Mouse (Mus musculus) CH12.LX (cell line): ENCODE measurements around the gene Tmem176a. TPM values are rescaled to one million over a fixed set of nuclear protein-coding genes. Genes with fewer than 3 reads are reported as not detected.

Experiments
- DNase-seq: peaks from one replicate; pipeline ENCODE4 v3.0.0-alpha.2; 2013; ENCODE audit errors: extremely low read depth
- H3K27ac ChIP-seq: 2 replicates; pipeline ENCODE4 v1.5.1; 2012; ENCODE audit warnings: low read depth, mild to moderate bottlenecking, control low read depth, moderate library complexity; ENCODE audit not compliant: insufficient read depth
- H3K27me3 ChIP-seq: replicated peaks from 2 replicates; pipeline ENCODE3; 2012; ENCODE audit warnings: inconsistent platforms
- H3K36me3 ChIP-seq, 2 experiments: replicated peaks in 1 of 2; 2 replicates each; pipeline versions ENCODE3 to v1.6.1; 2012; ENCODE audit warnings: inconsistent platforms in 1 of 2, low read length in 1 of 2, mild to moderate bottlenecking in 1 of 2, mixed read lengths in 1 of 2, moderate library complexity in 1 of 2; ENCODE audit not compliant: control insufficient read depth in 1 of 2, insufficient read depth in 1 of 2
- H3K4me1 ChIP-seq, 2 experiments: 2 replicates each; pipeline ENCODE4 v1.6.1; 2012; ENCODE audit warnings: inconsistent platforms in 1 of 2, moderate library complexity in 1 of 2; ENCODE audit not compliant: insufficient read depth in 2 of 2, control insufficient read depth in 1 of 2
- H3K4me2 ChIP-seq: 2 replicates; pipeline ENCODE4 v1.6.1; 2012; ENCODE audit warnings: low read depth, mild to moderate bottlenecking, control low read depth; ENCODE audit not compliant: poor library complexity, insufficient read depth, severe bottlenecking
- H3K4me3 ChIP-seq, 3 experiments: fragments of 150-350 bp in 1 of 3; sonication (generic) in 1 of 3; replicated peaks in 1 of 3; 2 replicates each; pipeline versions ENCODE3 to v1.5.1; 2011 to 2012; ENCODE audit warnings: low read depth in 2 of 3, low read length in 2 of 3, mild to moderate bottlenecking in 2 of 3, moderate library complexity in 2 of 3, control low read depth in 1 of 3, improper control_type of control experiment in 1 of 3, inconsistent platforms in 1 of 3, mixed read lengths in 1 of 3; ENCODE audit not compliant: poor library complexity in 1 of 3
- H3K79me2 ChIP-seq: replicated peaks from 2 replicates; pipeline ENCODE4 v1.6.1; 2012; ENCODE audit warnings: mild to moderate bottlenecking, moderate library complexity; ENCODE audit not compliant: control insufficient read depth, poor library complexity, insufficient read depth, severe bottlenecking; ENCODE audit errors: extremely low read depth
- H3K9ac ChIP-seq: 2 replicates; pipeline ENCODE4 v1.6.1; 2012; ENCODE audit warnings: low read depth, mild to moderate bottlenecking, control low read depth, moderate library complexity; ENCODE audit not compliant: insufficient read depth
- H3K9me3 ChIP-seq: replicated peaks from 2 replicates; pipeline ENCODE3; 2012; ENCODE audit warnings: low read length, inconsistent platforms, mixed read lengths
- CHD2 ChIP-seq: IDR thresholded peaks from 2 replicates; pipeline ENCODE4 v1.6.1; 2011; ENCODE audit warnings: low read length, improper control_type of control experiment
- CTCF ChIP-seq, 2 experiments: IDR thresholded peaks in 1 of 2; conservative IDR thresholded peaks in 1 of 2; 2 replicates each; pipeline ENCODE4 v1.5.1; 2011 to 2012; ENCODE audit warnings: low read depth in 2 of 2, low read length in 2 of 2, improper control_type of control experiment in 1 of 2, inconsistent platforms in 1 of 2, mild to moderate bottlenecking in 1 of 2, moderate library complexity in 1 of 2
- HCFC1 ChIP-seq: IDR thresholded peaks from 2 replicates; pipeline ENCODE4 v1.6.1; 2012; ENCODE audit warnings: low read depth, mild to moderate bottlenecking, inconsistent platforms, low read length, improper control_type of control experiment
- IRF4 ChIP-seq: IDR thresholded peaks from 2 replicates; pipeline ENCODE4 v1.6.1; 2014; ENCODE audit warnings: low read depth, mild to moderate bottlenecking, inconsistent platforms, low read length, improper control_type of control experiment
- JUN ChIP-seq: IDR thresholded peaks from 2 replicates; pipeline ENCODE4 v1.6.1; 2011; ENCODE audit warnings: low read depth, mild to moderate bottlenecking, low read length, improper control_type of control experiment, moderate library complexity; ENCODE audit not compliant: insufficient read depth
- KAT2A ChIP-seq: IDR thresholded peaks from 2 replicates; pipeline ENCODE4 v1.6.1; 2012; ENCODE audit warnings: low read length, improper control_type of control experiment, inconsistent platforms; ENCODE audit not compliant: insufficient replicate concordance
- MAFK ChIP-seq: IDR thresholded peaks from 2 replicates; pipeline ENCODE4 v1.6.1; 2011; ENCODE audit warnings: low read length, improper control_type of control experiment; ENCODE audit not compliant: insufficient replicate concordance
- MAX ChIP-seq: IDR thresholded peaks from 2 replicates; pipeline ENCODE4 v1.6.1; 2011; ENCODE audit warnings: low read length, improper control_type of control experiment
- MEF2A ChIP-seq: IDR thresholded peaks from 2 replicates; pipeline ENCODE4 v1.6.1; 2014; ENCODE audit warnings: low read depth, mild to moderate bottlenecking, inconsistent platforms, low read length, improper control_type of control experiment, borderline replicate concordance
- MXI1 ChIP-seq: IDR thresholded peaks from 2 replicates; pipeline ENCODE4 v1.6.1; 2011; ENCODE audit warnings: mild to moderate bottlenecking, low read depth, low read length, improper control_type of control experiment
- MYC ChIP-seq: IDR thresholded peaks from 2 replicates; pipeline ENCODE4 v1.6.1; 2011; ENCODE audit warnings: low read depth, mild to moderate bottlenecking, improper control_type of control experiment, low read length
- NELFE ChIP-seq: IDR thresholded peaks from 2 replicates; pipeline ENCODE4 v1.6.1; 2011; ENCODE audit warnings: low read depth, low read length, improper control_type of control experiment
- PAX5 ChIP-seq: IDR thresholded peaks from 2 replicates; pipeline ENCODE4 v1.6.1; 2012; ENCODE audit warnings: low read length, inconsistent platforms, mixed read lengths
- POLR2A ChIP-seq: IDR thresholded peaks from 2 replicates; pipeline ENCODE4 v1.6.1; 2011; ENCODE audit warnings: low read depth, mild to moderate bottlenecking, improper control_type of control experiment, low read length
- POLR2AphosphoS2 ChIP-seq: IDR thresholded peaks from 2 replicates; pipeline ENCODE4 v1.6.1; 2011; ENCODE audit warnings: low read depth, low read length, improper control_type of control experiment
- RAD21 ChIP-seq: IDR thresholded peaks from 2 replicates; pipeline ENCODE4 v1.6.1; 2011; ENCODE audit warnings: low read depth, mild to moderate bottlenecking, low read length, improper control_type of control experiment, moderate library complexity
- SMC3 ChIP-seq: IDR thresholded peaks from 2 replicates; pipeline ENCODE4 v1.6.1; 2011; ENCODE audit warnings: low read depth, low read length, improper control_type of control experiment
- TBP ChIP-seq: conservative IDR thresholded peaks from 2 replicates; pipeline ENCODE4 v1.6.1; 2011; ENCODE audit warnings: low read depth, low read length, improper control_type of control experiment
- TCF12 ChIP-seq: IDR thresholded peaks from 2 replicates; pipeline ENCODE4 v1.6.1; 2014; ENCODE audit warnings: low read depth, mild to moderate bottlenecking, inconsistent platforms, low read length, improper control_type of control experiment
- USF2 ChIP-seq: conservative IDR thresholded peaks from 2 replicates; pipeline ENCODE4 v1.6.1; 2011; ENCODE audit warnings: low read depth, low read length, improper control_type of control experiment
- ZC3H11A ChIP-seq: IDR thresholded peaks from 2 replicates; pipeline ENCODE4 v1.6.1; 2012; ENCODE audit warnings: low read depth, mild to moderate bottlenecking, inconsistent platforms, low read length, improper control_type of control experiment
- ZMIZ1 ChIP-seq: IDR thresholded peaks from 2 replicates; pipeline ENCODE4 v1.6.1; 2012; ENCODE audit warnings: low read depth, mild to moderate bottlenecking, inconsistent platforms, low read length, improper control_type of control experiment
- ZNF384 ChIP-seq: IDR thresholded peaks from 2 replicates; pipeline ENCODE4 v1.6.1; 2012; ENCODE audit warnings: low read depth, low read length, improper control_type of control experiment, inconsistent platforms
- dilution Hi-C: fragments of 300-500 bp; cut with MboI; formaldehyde crosslinking; loops from 2 replicates; pipeline ENCODE4 v1.14.3; 2020; ENCODE audit warnings: low sequenced_read_pairs; ENCODE audit not compliant: extremely low pct_unique_long_range_greater_than_20kb, extremely low pct_ligation_motif_present
- in situ Hi-C: fragments of 300-500 bp; cut with MboI; formaldehyde crosslinking; loops from 3 replicates; pipeline ENCODE4 v1.14.3; 2019; ENCODE audit warnings: low sequenced_read_pairs, low pct_ligation_motif_present, low pct_unique_long_range_greater_than_20kb, mixed read lengths
- polyA plus RNA-seq: library from polyadenylated mRNA; unstranded; fragments of >175 nt; gene quantifications from 2 replicates; pipeline ENCODE4 v1.2.1, GENCODE M21; 2012; ENCODE audit warnings: low read depth; ENCODE audit not compliant: insufficient read length
- total RNA-seq, 2 experiments: library from RNA; depleted of rRNA; stranded (reverse); fragments of 300-350 nt in 1 of 2; fragments of >200 nt in 1 of 2; gene quantifications; 2 replicates each; pipeline ENCODE4 v1.2.3; 2012 to 2014

Tmem176a gene
- total and polyA plus RNA-seq, 3 experiments, result 27.2 to 58.0 (median 34.6) TPM

DNA sequence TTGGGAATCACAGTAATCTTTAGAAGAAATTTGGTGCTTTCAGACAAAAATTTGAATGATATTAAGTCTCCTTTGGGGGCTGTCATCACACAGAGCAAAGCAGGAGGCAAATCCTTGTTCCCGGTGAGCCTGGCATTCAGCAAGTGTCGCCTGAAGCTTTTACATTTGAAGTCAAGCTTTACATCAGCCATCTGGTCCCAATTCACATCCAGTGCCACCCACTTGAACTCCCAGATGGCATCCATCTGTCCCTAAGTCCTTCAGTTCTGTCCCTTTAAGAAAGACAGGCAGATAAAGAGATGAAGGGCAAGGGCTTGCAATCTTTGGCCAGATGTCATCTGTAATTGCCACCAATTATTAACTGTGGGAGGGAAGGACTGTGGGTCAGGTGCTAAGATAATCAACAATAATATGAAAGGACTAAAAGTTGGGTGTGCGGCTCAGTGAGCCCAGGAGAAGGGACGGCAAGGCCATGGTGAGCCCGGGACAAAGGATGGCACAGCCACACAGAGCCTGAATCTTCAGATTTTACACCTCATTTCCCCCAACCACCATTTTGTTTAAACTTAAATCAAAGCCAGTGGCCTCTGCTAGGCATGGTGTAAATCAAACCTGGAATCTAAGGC is 35.9 kb downstream of the Tmem176a start:
- dilution Hi-C loops, result no loop called here
- no peak for TF ChIP-seq CTCF (conservative IDR thresholded peaks at IDR 0.05 in 1 of 2, IDR thresholded peaks at IDR 0.05 in 1 of 2; ENCODE audit: low read depth in 2 of 2, low read length in 2 of 2)
- no peak for TF ChIP-seq ZMIZ1
- TF ChIP-seq MYC, result no peak
- no peak for TF ChIP-seq MXI1
- in situ Hi-C loops, result no loop called here

DNA sequence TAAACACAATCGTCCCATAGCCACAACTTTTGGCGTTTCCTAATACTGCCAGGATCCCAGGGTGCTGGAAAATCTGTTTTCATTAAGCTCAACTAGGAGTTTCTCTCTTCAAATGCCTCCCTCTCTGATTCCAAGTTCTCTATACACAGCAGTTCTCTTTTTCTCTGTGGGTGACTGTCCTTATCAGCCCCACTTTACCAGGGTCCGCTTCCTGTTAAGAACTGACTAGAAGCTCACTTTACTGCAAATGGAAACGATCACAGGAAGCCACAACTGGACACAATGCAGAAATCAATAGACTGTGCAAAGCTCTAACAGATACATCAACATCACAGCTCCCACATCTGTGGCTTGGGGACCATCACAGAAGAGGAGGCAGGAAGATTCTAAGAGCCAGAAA is 53.5 kb downstream of the Tmem176a start:
- no peaks in the 10 kb centered on the region for H3K9me3 ChIP-seq
- H3K4me1 ChIP-seq, result peaks cover 0 to 23% of the 10 kb centered on the region in 2 experiments; a peak in 2 of 4 replicates
- H3K36me3 ChIP-seq, result no peaks in the 10 kb centered on the region
- no peak overlapping the region for H3K4me3 ChIP-seq
- in situ Hi-C loops, result no loop called here
- no peaks in the 10 kb centered on the region for H3K79me2 ChIP-seq
- H3K4me2 ChIP-seq, result no peak overlapping the region
- TF ChIP-seq NELFE (no peak), JUN (no peak), ZC3H11A (no peak), IRF4 (no peak), MEF2A (no peak), TBP (no peak), POLR2AphosphoS2 (no peak), MAX (no peak), USF2 (no peak), MYC (no peak), KAT2A (no peak), SMC3 (no peak), POLR2A (no peak), PAX5 (no peak), TCF12 (no peak), HCFC1 (no peak), RAD21 (no peak), MAFK (no peak), ZNF384 (no peak), CHD2 (no peak)
- H3K27me3 ChIP-seq, result no peaks in the 10 kb centered on the region
- dilution Hi-C loops, result no loop called here
- no peak overlapping the region for H3K9ac ChIP-seq
- no peak overlapping the region for H3K27ac ChIP-seq
- DNase-seq, result no peak

More for the DNA sequence above, 35.9 kb downstream of the Tmem176a start:
- Histone ChIP-seq H3K4me2 (no peak overlapping the region), H3K79me2 (no peaks in the 10 kb centered on the region), H3K9me3 (no peaks in the 10 kb centered on the region), H3K27ac (no peak overlapping the region), H3K4me1 (peaks cover 0 to 28% of the 10 kb centered on the region in 2 experiments; a peak in 3 of 4 replicates), H3K27me3 (peaks cover 6% of the 10 kb centered on the region), H3K36me3 (no peaks in the 10 kb centered on the region), H3K4me3 (no peak overlapping the region), H3K9ac (no peak overlapping the region)
- no peak for DNase-seq
